Mouse (Mus musculus) midbrain, embryonic 16.5 days (tissue): Measurements from ENCODE around the gene Kcnmb1. TPM values are rescaled to one million over a fixed set of nuclear protein-coding genes. Genes with fewer than 3 reads are reported as not detected.

ENCODE experiments used
- ATAC-seq: fragments of 200-750 bp; cut with Nextera tagmentation; 2 replicates; pipeline ENCODE4 v1.8.0; 2017; ENCODE audit warnings: moderate TSS enrichment
- H3K27ac ChIP-seq: fragments of 300-500 bp; sonication (generic); 2 replicates; pipeline ENCODE4 v1.5.1; 2014; ENCODE audit warnings: mild to moderate bottlenecking, low read length, mixed read lengths
- H3K27me3 ChIP-seq: fragments of 300-500 bp; sonication (generic); 2 replicates; pipeline ENCODE4 v1.6.1; 2014; ENCODE audit warnings: low read depth, low read length, mixed read lengths; ENCODE audit not compliant: control insufficient read depth, insufficient read depth
- H3K36me3 ChIP-seq: fragments of 300-500 bp; sonication (generic); 2 replicates; pipeline ENCODE4 v1.6.1; 2014; ENCODE audit warnings: mild to moderate bottlenecking, low read length, moderate library complexity, mixed read lengths; ENCODE audit not compliant: control insufficient read depth, insufficient read depth
- H3K4me1 ChIP-seq: fragments of 300-500 bp; sonication (generic); 2 replicates; pipeline ENCODE4 v1.6.1; 2014; ENCODE audit warnings: mild to moderate bottlenecking, low read length, mixed read lengths; ENCODE audit not compliant: control insufficient read depth, insufficient read depth
- H3K4me2 ChIP-seq: fragments of 300-500 bp; sonication (generic); 2 replicates; pipeline ENCODE4 v1.6.1; 2014; ENCODE audit warnings: mild to moderate bottlenecking, low read length, mixed read lengths
- H3K4me3 ChIP-seq: fragments of 300-500 bp; sonication (generic); 2 replicates; pipeline ENCODE4 v1.5.1; 2014; ENCODE audit warnings: low read depth, mild to moderate bottlenecking, low read length, moderate library complexity, mixed read lengths
- H3K9ac ChIP-seq: fragments of 300-500 bp; sonication (generic); 2 replicates; pipeline ENCODE4 v1.6.1; 2014; ENCODE audit warnings: low read depth, low read length, mixed read lengths
- H3K9me3 ChIP-seq: fragments of 300-500 bp; sonication (generic); replicated peaks from 2 replicates; pipeline ENCODE4 v1.6.1; 2014; ENCODE audit warnings: mild to moderate bottlenecking, low read length, mixed read lengths; ENCODE audit not compliant: control insufficient read depth, poor library complexity, severe bottlenecking
- WGBS: fragments of 180-500 bp; shearing (Covaris S2); extraction: QIAGEN DNeasy Blood & Tissue Kit; methylation state at CpG from one replicate; pipeline ENCODE4 v1.1.7; 2014; 5-methylcytosine and 5-hydroxymethylcytosine counted together
- polyA plus RNA-seq: library from polyadenylated mRNA; unstranded; fragments of >200 nt; fragmentation: Nextera tagmentation; extraction: Ambion mirVana; gene quantifications from 2 replicates; pipeline ENCODE4 v1.2.1, GENCODE M21; 2015

The Kcnmb1 gene
- polyA plus RNA-seq, 1 experiment from 2014 or later: 0.20 TPM

DNA sequence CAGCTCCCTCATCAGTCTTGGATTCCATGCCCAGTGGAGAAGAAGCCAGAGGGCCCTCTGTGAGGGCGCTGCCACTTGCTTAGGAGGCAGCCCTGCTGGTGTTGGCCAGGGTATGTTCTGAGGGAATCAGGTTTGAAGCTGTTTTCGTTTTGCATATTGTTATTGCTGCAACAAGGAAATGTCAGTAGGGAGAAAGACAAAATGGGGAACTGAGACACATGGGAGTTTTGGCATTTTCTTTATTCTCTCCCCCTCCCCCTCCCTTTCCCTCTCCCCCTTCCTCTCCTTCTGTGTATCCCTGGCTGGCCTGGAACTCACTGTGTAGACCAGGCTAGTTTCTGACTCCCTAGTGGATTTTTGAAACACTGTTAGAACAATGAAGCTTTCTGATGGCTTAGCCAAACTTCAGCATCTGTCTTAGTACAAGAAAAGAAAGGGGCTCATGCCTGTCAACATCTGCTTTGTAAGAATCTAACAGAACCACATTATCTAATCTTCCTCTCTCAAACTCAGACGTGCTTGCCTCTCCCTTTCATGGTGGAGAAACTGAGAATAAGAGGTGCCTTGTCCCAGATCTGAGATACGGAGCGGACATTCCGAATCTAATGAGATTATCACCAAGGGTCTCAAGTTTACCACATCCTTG is 49.3 kb downstream of the Kcnmb1 start:
- H3K4me2 ChIP-seq: no peak overlapping the region
- H3K27ac ChIP-seq: no peak overlapping the region
- no peaks in the 10 kb centered on the region for H3K27me3 ChIP-seq
- H3K4me3 ChIP-seq: no peak overlapping the region
- H3K9ac ChIP-seq: no peak overlapping the region
- H3K9me3 ChIP-seq: no peaks in the 10 kb centered on the region
- H3K36me3 ChIP-seq: no peaks in the 10 kb centered on the region
- H3K4me1 ChIP-seq: 0 out of 2 replicates have a peak, but pooled peaks cover 2% of the 10 kb centered on the region
- no peak for ATAC-seq
- WGBS: 52% methylated on average over 6 of the region's 6 CpGs

Other genes starting within 250 kb of the Kcnmb1 start
- gene Kcnip1, start 30.1 kb downstream of the Kcnmb1 start, polyA plus RNA-seq: 107 and 112 TPM in 2 replicates
- gene Lcp2, start 83.9 kb downstream of the Kcnmb1 start, polyA plus RNA-seq: 2.5 and 3.2 TPM in 2 replicates
- gene 4930469K13Rik, start 135.5 kb downstream of the Kcnmb1 start, polyA plus RNA-seq: not detected in 2 replicates
- not detected in 2 replicates for gene Foxi1, start 245.1 kb downstream of the Kcnmb1 start, polyA plus RNA-seq